Mouse (Mus musculus) brain, embryonic 18.5 days (tissue): ENCODE data around the gene Leprot.
A peak's percentile ranks its signal among the peaks of the same experiment; 100 is the strongest.

Source experiments
- DNase-seq: peaks from one replicate; pipeline ENCODE4 v3.0.0-alpha.2; 2012; ENCODE audit warnings: low read depth, low spot score

Leprot gene

DNA sequence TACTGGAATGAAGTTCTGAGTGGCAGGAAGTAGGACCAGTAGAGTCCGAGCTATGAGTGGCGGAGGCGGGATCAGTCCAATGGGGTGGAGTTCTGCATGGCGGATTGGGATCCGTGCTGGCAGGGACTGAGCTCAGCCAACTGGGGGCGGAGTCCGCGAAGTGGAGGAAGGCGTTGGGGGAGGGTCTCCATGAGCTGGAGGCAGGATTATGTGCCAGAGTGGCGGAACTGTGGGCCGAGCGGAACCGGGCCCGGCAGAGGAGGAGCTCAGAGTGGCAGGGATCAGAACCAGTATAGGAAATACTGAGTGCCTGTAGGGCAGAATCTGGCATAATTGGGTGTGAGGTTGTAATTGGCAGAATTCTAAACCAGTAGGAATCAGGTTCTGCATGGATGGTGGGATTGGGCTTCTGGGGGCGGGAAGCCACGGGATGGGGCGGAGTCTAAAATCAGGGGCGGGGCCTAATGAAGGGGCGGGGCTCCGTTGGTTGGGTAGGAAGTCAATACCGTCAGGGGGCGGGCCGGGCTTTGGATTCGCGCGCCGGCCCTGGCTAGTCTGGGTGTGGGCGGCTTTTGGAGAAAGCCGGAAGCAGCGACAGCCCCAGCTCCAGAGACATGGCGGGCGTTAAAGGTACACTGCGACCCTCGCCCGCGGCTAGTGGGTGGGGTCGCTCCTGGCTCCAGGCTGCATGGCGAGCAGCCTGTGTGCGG, at the start of gene Leprot:
Gene Leprot (plus strand): TSS at position 523 of the 710 bp plus-strand sequence.
- peak; percentile 98 for DNase-seq

DNA sequence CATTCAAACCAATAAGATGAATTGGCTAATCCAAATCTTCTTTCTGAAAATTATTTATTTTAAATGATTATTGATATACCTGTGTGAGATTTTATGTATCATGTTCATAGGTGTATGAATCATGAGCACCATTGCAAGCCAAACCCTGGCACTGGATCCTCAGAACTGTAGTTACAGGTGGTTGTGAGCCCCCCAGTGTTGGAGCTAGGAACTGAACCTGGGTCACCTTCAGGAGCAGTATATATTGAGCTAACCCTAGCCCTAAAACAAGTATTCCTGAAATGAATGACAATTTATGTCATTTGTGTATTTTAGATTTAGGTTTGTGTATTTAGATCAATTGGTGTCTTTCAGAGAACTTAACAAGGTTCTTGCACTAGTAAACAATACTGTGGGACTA, 45.8 kb upstream of the Leprot start:
- DNase-seq = no peak

DNA sequence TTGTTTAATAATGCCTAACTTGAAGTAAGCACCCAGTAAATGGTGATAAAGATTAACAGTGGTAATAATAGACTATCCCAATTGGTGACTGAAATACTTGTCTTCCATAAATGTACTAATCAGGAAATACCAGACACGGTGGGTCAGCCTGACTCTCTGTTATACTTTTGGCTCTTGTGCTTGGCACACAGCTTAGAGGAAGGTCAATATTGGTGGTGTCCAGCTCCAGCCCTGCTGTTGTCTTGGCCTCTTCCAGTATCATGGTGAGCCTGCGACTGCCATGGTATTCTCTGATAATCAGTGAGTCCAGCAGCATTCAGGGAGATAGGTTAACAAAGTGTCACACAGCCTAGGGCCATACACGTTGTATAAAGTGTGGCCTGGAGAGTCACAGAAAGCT, 43.9 kb upstream of the Leprot start:
- DNase-seq = no peak

DNA sequence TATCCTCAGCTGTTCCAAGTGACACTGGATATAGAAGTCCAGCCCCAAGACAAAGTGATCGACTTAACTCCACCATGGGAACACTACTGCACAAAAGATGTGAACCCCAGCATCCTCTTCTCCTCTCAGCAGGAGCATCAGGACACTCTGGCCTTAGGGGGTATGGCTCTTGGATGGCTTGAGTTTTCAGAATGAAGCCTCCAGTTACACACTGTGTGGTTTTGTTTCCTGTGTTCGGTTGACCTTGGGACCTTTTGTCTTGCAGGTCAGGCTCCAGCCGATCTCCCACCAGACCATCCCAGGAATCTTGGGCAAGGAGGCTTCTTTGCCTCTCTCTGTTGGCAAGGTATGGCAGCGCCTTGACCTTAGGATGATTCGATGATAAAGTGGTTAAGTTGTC, 31.0 kb upstream of the Leprot start:
- no peak for DNase-seq

DNA sequence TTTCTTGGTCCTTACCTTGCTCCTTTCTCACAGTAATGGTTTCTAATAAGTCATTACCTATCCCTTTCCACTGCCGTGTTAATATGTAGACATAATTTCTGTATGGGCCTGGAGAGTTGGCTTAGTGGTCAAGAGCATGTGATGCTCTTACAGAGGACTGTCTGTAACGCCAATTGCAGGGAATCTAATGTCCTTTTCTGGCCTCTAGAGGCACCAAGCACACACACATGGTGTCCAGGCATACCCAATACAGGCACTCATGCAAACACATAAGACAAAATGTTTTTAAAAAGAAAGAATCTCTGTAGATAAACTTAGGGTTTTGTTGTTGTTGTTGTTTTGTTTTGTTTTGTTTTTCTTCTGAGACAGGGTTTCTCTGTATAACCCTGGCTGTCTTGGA, 29.8 kb upstream of the Leprot start:
- DNase-seq = no peak

DNA sequence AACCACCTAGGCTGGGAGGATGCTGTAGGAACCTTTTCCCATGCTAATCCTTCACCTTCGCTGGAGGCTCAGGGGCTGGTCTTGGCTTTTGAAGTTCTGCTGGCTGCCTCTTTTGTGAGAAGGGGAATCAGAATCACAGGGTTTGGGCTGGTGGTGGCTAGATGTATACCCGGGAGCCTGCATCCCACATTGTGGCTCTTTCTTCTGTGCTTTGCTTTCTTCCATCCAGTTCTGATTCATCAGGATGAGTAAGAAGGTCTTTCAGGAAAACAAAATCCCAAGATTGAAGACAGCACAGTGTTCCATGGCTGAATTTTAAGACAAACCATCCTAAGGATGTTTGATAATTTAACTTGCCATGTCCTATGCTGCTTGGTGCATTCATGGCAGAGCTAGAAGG, 27.3 kb upstream of the Leprot start:
- DNase-seq = no peak

DNA sequence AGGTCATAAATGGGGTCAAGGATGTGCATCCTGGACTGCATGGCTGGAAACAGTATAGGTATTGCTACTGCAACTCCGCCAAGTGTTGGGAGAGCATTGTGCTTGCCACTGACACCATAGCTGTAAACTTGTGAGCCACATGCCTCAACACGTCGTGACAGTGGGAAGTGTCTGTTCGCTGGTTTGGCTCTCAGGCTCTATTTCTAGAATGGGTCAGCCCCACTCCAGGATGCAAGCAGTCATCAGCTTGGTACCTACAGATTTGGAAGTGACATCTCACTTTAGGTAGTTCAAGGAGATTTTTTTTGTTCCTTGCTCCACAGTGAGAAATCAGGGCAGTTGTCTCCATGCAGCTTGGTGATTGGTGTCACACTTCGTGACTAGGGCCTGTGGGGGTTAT, 26.3 kb upstream of the Leprot start:
- DNase-seq = no peak

DNA sequence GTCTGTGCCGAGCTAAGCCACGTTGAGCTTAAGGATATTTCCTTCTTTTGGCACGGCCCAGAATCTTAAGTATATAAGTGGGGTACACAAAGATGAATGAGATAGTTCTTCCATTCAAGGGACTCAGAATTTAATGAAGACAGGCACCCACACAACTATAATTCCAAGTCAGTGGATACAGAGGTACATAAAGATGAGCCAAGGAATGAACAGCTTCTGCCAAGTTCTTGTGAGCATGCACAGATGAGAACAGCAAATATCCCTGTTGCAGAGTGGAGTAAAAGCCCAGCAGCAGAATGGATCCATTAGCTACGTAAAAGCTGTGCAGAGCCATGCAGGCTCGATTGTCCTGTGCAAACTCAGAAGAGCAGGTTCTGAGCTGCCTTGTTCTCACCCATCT, 22.2 kb upstream of the Leprot start:
- no peak for DNase-seq

DNA sequence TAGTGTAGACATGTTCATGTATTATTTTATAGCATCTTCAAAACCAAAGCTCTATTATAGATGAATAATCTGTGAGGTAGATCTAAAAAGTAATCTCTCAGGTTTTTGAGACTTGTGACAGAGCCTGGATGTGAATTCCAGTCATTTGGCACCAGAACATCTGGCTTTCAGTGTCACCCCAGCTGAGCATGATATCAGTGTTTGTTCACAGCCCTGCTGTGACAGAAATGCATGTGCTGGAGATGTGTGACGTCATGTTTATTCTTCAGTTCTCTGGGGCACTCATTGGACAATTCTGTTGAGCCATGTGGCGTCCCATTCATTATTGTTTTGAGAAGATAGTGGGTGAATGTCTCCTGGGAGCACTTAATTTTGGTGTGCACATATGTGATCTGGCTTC, 11.9 kb upstream of the Leprot start:
- no peak for DNase-seq

DNA sequence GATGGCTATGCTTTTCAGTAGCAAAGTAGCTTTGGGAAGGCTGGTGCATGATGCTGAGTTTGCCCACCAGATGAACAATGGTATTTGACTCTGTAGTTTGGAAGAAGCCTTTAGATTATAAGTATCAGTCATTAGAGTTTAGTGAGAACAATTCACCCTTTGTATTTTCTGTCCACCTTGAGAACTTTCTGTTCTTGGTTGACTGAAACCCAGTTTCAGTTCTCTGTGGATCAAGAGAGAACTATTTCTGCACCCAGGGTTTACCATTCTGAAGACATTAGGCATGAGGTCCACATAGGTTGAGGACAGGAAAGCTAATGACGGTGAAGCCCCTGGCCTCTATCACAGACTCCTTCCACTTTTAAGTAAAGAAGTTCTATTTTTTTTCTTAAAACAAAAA, 10.0 kb upstream of the Leprot start:
- no peak for DNase-seq

DNA sequence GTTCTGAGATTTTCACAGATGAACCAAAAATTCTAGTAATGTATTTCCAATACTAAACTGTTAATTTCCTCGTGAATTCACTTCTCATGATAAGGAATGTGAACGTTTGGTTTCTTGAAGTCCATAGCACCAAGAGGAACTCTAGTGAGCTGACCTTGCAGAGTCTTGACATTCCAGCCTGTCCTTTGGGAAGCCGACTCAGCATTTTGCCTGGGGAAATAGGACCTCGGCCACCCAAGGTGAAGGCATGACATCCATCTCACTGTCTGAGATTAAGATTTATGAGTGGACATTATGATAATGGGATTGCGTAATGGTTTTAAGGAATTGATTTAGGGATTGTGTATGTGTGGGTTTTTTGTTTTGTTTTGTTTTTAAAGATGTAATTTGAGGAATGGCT, 6.9 kb upstream of the Leprot start:
- DNase-seq = no peak

DNA sequence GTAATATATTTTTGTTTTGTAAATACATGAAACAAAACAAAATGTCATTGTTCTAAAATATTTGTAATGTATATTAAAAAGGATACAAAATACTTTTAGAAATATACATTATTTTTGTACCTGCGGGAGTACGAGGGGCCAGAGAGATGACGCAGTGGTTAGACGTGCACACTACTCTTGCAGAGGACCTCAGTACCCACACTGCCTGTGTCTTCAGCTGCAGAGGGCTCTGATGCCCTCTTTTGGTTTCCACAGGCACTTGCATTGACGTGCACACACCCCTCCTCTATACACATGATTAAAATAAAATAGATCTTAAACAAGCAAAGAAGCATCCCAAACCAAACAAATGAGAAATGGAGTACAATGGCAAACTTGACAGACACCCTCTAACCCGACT, 4.8 kb upstream of the Leprot start:
- DNase-seq = no peak

DNA sequence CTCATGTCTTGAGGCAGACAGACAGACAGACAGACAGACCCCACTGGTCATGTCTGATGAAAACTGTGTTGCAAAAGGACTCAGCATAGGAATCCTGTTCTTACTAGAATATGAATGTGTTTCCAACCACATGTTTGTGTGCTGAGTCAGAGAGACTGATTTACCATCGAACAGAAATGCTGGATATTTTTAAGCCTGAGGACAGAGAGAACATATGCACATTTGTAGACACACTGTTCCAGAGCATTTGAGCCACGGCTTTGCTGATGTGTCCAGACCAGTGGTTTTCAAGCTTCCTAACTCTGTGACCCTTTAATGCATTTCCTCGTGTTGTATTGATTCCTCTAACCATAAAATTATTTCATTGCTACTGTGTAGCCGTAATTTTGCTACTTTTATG, 4.3 kb upstream of the Leprot start:
- no peak for DNase-seq

DNA sequence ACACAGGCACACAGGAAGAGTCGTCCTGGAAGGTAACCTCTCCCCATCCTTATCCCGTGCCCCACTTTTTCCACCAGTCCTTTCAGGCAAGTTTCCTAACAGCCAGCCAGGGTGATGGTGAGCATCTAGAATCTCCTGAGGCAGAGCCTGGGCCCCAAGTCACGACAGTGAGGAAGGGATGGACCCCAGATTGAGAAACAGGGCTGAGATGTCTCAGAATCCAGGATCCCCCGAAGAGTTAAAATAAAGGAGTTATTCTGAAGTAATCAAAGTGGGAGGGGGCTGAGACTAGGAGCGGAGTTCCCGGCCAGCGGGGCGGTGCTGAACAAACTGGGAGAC, 692 bp upstream of the Leprot start:
- DNase-seq = no peak

DNA sequence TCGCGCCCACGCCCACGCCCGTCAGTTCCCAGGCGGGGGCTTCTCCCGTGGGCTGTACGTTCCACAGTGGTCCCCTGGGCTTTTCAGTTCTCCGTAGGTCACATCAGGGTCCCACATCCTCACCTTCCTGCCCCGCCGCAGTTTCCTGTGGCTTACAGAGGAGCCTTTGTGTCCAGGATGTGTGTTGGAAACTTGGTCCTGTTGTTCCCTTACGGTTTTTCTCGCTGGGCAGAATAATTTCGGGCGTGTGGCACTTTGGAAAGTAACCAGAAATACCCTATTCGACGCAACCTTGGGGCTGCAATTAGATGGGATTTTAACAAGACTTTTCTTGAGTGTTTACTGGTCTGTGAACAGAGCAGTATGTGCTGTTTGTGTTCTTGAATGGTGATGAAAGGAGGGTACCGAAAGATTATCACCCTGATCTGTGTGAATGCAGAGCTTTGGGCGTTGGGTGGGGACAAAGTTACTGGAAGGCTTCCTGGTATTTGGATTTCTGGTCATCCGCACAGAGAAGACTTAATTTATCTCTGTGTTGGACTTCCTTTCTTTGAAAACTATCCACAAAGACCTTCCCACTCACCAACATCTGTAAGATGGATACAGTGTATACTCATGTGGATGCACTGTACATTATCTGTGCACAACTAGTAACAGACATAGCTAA, 591 bp downstream of the Leprot start:
- DNase-seq = no peak

DNA sequence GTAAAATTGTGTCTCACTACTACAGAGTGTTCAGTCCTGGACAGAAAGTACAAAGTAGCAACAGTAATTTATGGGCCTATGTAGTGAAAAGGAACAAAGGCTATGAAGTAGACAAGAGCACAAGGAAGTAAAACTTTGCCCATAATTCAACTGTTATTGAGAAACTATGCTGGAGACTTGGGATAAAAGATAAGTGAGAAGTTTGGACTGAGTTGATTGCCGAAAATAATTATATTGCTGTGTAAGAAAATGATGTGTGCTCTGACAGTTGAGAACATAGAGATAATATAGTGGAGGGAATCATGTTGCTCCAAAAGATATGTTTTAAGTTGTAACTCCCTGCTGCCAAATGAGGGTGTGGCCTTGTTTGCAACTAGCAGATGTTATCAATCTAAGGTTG, 1.2 kb downstream of the Leprot start:
- DNase-seq = no peak

DNA sequence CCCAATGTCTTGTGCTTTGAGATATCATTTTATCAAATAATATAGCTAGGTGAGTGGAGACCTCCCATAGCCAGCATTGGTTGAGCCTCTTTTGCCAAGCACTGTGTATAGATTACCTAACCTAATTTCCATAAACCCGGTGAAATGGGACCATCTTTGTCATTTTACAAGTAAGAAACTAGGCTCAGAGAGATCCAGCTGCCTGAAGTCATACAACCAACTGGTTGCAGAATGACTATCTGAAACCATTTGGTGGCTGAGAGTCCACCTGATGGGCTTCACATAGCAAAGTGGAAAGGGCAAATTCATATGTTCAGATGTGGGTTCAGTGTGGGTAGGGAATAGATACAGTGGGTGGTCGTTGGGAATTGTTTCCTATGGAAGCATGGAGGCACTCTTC, 3.4 kb downstream of the Leprot start:
- DNase-seq = no peak

DNA sequence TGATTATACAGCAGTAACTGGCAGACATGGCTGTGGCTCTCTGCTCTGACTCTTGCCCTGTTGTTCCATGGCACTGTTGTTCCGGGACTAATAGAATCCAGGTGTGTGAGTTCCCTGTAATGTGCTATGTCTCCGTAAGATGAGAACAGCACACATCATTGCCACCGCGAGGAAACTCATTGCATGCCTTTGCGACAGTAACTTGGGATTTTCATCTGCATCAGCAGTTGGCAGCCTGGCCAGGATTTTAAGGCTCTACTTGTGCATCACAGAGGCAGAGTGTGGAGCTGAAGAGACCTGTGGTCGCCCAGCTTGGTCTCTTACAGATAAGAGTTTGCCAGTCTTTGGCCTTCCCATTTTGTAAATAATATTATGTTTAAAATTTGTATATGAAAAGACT, 6.7 kb downstream of the Leprot start:
- no peak for DNase-seq

DNA sequence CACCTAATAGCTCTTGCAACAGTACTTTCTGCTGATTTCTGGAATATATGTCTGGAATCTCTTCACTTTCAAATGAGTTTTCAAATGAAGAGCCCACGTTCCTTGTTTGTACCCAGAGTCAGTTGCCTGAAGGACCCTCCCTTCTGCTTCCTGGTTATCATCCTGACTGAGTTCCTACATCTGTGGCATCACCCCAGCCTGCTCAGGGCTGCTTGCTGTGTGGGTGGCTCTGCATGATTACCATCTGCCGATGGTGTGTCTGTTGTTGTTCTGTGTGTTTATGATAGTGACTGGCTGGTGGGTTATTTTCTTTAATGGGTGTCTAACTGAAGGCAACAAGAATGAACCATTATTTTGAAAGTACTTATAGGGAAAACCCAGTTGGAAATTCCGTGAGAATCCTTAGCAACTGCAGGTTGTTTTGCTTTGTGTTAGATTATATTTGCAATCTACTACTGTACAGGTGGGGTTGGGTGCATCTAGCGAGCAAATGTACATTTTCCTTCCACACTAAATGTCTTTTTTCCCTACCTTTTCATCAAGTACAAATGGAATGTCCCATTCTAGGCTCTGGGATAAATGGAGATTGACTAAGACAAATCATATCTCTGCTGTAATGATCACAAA, 7.4 kb downstream of the Leprot start:
- DNase-seq = no peak

DNA sequence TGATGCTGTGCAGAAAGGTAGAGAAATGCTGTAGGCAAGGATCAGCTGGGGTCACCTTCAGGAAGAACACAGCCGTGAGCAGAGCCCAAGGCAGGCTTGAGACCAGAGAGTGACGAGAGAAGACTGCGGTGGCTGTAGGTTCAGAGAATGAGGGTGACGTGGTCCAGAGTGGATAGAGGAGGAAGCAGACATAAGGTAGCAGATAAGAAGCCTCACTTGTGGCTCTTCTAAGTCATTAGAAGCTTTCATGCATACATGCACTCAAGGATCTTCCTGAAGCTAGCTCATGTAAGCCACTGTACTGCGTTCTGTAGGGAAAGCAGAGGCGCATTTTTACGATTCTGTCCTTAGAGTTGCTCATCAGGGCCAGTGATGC, 7.9 kb downstream of the Leprot start:
- no peak for DNase-seq

DNA sequence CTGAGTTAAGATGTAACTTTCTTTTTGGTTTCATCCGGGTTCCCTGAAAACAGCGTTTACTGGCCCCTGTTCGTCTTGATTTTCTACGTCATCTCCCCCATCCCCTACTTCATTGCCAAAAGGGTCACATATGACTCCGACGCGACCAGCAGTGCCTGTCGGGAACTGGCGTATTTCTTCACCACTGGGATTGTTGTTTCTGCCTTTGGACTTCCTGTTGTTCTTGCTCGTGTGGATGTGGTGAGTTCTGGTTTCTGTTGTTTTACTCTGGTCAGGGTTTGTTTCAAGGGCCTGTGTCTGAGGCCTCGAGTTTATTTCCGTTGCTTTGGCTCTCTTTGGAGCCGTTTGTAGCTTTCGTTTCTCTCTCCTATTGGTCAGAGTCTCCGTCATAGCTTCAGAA, 8.5 kb downstream of the Leprot start:
- DNase-seq = no peak

DNA sequence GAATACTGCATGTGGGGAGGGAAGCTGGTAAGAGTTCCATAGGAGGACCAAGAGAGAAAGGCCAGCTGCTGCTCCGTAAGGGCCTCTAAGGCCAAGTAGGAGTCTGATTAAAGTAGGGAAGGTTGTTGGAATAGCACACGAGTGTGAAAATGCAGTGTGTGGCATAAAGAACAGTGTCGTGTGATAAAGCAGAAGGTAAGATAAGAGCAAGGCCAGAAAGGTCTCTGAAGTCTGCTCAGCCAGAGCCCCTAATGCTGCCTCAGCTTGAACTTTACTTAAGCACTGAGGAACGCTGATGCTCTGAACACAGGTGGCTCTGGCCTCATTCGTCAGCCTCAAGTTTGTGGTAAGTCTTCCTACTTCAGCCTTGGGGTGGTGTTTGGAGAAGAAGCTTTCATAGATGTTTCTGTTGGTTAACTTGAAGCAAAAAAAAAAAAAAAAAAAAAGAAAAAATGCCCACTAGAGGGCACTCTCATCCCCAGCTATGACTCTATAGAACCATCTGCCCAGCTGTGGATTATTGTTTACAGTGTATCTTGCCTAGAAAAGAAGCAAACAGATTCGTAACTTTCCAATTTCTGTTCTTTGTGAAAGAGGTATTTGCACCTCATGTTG, 9.5 kb downstream of the Leprot start:
- DNase-seq = no peak

DNA sequence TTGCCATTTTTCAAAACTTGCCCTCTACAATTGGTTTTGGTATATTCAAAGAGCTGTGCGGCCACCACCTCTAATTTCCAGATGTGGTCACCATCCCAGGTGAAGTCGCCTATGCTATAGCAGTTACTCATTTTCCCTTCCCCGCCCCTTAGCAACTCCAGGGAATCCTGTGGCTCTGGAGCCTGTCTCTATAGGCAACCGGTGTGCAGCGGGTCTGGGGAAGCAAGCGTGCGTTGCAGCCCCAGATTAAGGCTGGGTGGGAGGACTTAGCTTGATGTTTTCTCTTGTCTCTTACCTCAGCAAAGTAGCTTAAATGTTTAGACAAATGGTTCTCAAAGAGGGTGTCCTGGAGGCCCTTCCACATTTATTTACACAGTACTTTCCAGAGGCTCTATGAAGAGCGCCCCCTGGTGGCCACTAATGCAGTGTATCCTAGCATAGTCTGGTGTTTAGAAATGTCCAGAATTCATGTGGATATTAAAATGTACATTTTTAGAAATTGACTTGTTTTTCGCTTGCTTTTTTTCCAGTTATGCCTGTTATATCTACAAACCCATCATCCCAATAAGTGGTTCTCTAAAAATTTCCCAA, 16.7 kb downstream of the Leprot start:
- DNase-seq = no peak
